Comparison of ENCODE assay signal across 25 mouse cellular contexts in genomic region chr8:105552032-105552431, GRCm38 (mm10). TPM values are rescaled to one million over a fixed set of nuclear protein-coding genes. Genes with fewer than 3 reads are reported as not detected.
"Had no signal": no experiment of that assay in that cellular context is flagged by ENCODE, and none has a peak within 500 bp of the region (broad histone marks: within the 10 kb centered on the region; RNA-seq: fewer than 3 reads in every experiment).

No protein-coding gene starts in this region.

- H3K27ac ChIP-seq: heart, adult 2 months; hindbrain, embryonic 10.5 days; hindbrain, embryonic 12.5 days; hindbrain, embryonic 14.5 days; intestine, embryonic 15.5 days; layer of hippocampus, adult 2 months; left cerebral cortex, adult 2 months; limb, embryonic 10.5 days; limb, embryonic 12.5 days; liver, embryonic 15.5 days had no signal

- H3K36me3 ChIP-seq: hindbrain, embryonic 12.5 days; intestine, embryonic 15.5 days; limb, embryonic 10.5 days; limb, embryonic 12.5 days; liver, embryonic 13.5 days; liver, embryonic 15.5 days had no signal

- H3K4me1 ChIP-seq: hindbrain, embryonic 10.5 days; hindbrain, embryonic 12.5 days had no signal

- H3K4me3 ChIP-seq: heart, adult 2 months; heart, embryonic 12.5 days; hindbrain, embryonic 10.5 days; hindbrain, embryonic 12.5 days; intestine, embryonic 15.5 days; layer of hippocampus, adult 2 months; left cerebral cortex, adult 2 months; limb, embryonic 10.5 days; limb, embryonic 12.5 days; liver, embryonic 13.5 days; liver, embryonic 15.5 days had no signal

- ATAC-seq: hindbrain, embryonic 16.5 days; inflammation-experienced regulatory T-cells, adult 6 months; intestine, embryonic 15.5 days; intestine, postnatal 0 days had no signal

- H3K27me3 ChIP-seq: heart, embryonic 12.5 days; hindbrain, embryonic 12.5 days; intestine, embryonic 15.5 days; limb, embryonic 12.5 days; liver, embryonic 13.5 days; liver, embryonic 15.5 days had no signal

- H3K4me2 ChIP-seq: heart, embryonic 12.5 days; hindbrain, embryonic 12.5 days; hindbrain, embryonic 14.5 days; intestine, embryonic 15.5 days; limb, embryonic 12.5 days; liver, embryonic 11.5 days; liver, embryonic 13.5 days; liver, embryonic 15.5 days had no signal

- DNase-seq: heart, adult 2 months; heart, postnatal 4 days; kidney, adult 18-20 months; kidney, adult 9 months; kidney, postnatal 10 days; kidney, postnatal 25 days; kidney, postnatal 4 days; liver; liver, embryonic 13.5 days had no signal

- H3K9me3 ChIP-seq: heart, embryonic 12.5 days; hindbrain, embryonic 10.5 days; hindbrain, embryonic 12.5 days; intestine, embryonic 15.5 days; limb, embryonic 10.5 days; limb, embryonic 12.5 days; liver, embryonic 13.5 days; liver, embryonic 15.5 days had no signal

- H3K9ac ChIP-seq: hindbrain, embryonic 12.5 days; hindbrain, embryonic 14.5 days; intestine, embryonic 15.5 days; limb, embryonic 12.5 days; liver, embryonic 13.5 days; liver, embryonic 15.5 days had no signal

RNA-seq across cellular contexts. Expression of gene Hsd11b2, which starts 33.5 kb away (rescaled TPM):
- total RNA-seq: granulocyte monocyte progenitor cell, adult 5-6 weeks; layer of hippocampus, adult 2 months; left cerebral cortex, adult 2 months; left cerebral cortex, postnatal 14 days had no signal
- polyA plus RNA-seq: inflammation-experienced regulatory T-cells, adult 6 months had no signal
